Mouse (Mus musculus) ES-E14 (cell line): Measurements from ENCODE around the gene Cry2. TPM values are rescaled to one million over a fixed set of nuclear protein-coding genes. Genes with fewer than 3 reads are reported as not detected.

Experiments used
- DNase-seq: peaks from one replicate; pipeline ENCODE4 v3.0.0-alpha.2; 2013; ENCODE audit warnings: low read depth, low spot score
- H3K27ac ChIP-seq: 2 replicates; pipeline ENCODE4 v1.5.1; 2012; ENCODE audit warnings: low read depth, mild to moderate bottlenecking, low read length, moderate library complexity, mixed read lengths; ENCODE audit not compliant: poor library complexity, insufficient read depth, severe bottlenecking
- H3K36me3 ChIP-seq: 2 replicates; pipeline ENCODE4 v1.6.1; 2012; ENCODE audit warnings: mild to moderate bottlenecking, low read length, moderate library complexity, mixed read lengths; ENCODE audit not compliant: control insufficient read depth, poor library complexity, insufficient read depth, severe bottlenecking
- H3K4me1 ChIP-seq, 2 experiments: fragments of 150-350 bp in 1 of 2; sonication (generic) in 1 of 2; 2 replicates each; pipeline ENCODE4 v1.6.1; 2012; ENCODE audit warnings: low read length in 2 of 2, mild to moderate bottlenecking in 1 of 2, mixed read lengths in 1 of 2; ENCODE audit not compliant: control insufficient read depth in 2 of 2, insufficient read depth in 2 of 2, poor library complexity in 1 of 2
- H3K4me3 ChIP-seq, 2 experiments: fragments of 150-350 bp in 1 of 2; sonication (generic) in 1 of 2; 2 replicates each; pipeline ENCODE4 v1.5.1; 2012; ENCODE audit warnings: low read length in 2 of 2, low read depth in 1 of 2, mild to moderate bottlenecking in 1 of 2, mixed read lengths in 1 of 2; ENCODE audit not compliant: insufficient read depth in 1 of 2, poor library complexity in 1 of 2, severe bottlenecking in 1 of 2
- H3K9ac ChIP-seq: 2 replicates; pipeline ENCODE4 v1.6.1; 2012; ENCODE audit warnings: low read depth, mild to moderate bottlenecking, low read length, mixed read lengths; ENCODE audit not compliant: poor library complexity, insufficient read depth, severe bottlenecking
- H3K9me3 ChIP-seq: fragments of 150-350 bp; sonication (generic); 2 replicates; pipeline ENCODE4 v1.6.1; 2012; ENCODE audit warnings: low read depth, mild to moderate bottlenecking, low read length; ENCODE audit not compliant: control insufficient read depth, insufficient read depth
- CHD2 ChIP-seq: IDR thresholded peaks from 2 replicates; pipeline ENCODE4 v1.6.1; 2014; ENCODE audit warnings: mild to moderate bottlenecking, low read depth, low read length, inconsistent platforms
- HCFC1 ChIP-seq: IDR thresholded peaks from 2 replicates; pipeline ENCODE4 v1.6.1; 2012; ENCODE audit warnings: low read length, inconsistent platforms, borderline replicate concordance; ENCODE audit not compliant: insufficient read depth
- MAFK ChIP-seq: IDR thresholded peaks from 2 replicates; pipeline ENCODE4 v1.6.1; 2014; ENCODE audit warnings: mild to moderate bottlenecking, low read depth, low read length, inconsistent platforms; ENCODE audit not compliant: insufficient read depth
- ZC3H11A ChIP-seq: IDR thresholded peaks from 2 replicates; pipeline ENCODE4 v1.6.1; 2012; ENCODE audit warnings: low read depth, mild to moderate bottlenecking, inconsistent platforms, low read length, borderline replicate concordance
- ZNF384 ChIP-seq: IDR thresholded peaks from 2 replicates; pipeline ENCODE4 v1.6.1; 2012; ENCODE audit warnings: low read depth, low read length, inconsistent platforms
- in situ Hi-C, 2 experiments: fragments of 600-800 bp; cut with MboI; formaldehyde crosslinking; loops; one replicate each; pipeline ENCODE4 v1.15.1; 2025; ENCODE audit warnings: low sequenced_read_pairs in 2 of 2, inconsistent platforms in 1 of 2; ENCODE audit not compliant: unreplicated experiment in 2 of 2
- total RNA-seq: library from RNA; depleted of rRNA; stranded (reverse); fragments of 300-350 nt; gene quantifications from 2 replicates; pipeline ENCODE4 v1.2.3, GENCODE M21; 2012

Gene Cry2
- total RNA-seq, 1 experiment = 11.7 TPM

- DNase-seq = no peak
- TF ChIP-seq ZC3H11A (no peak), CHD2 (no peak), HCFC1 (no peak), ZNF384 (no peak), MAFK (no peak)
- no peak overlapping the region for H3K9ac ChIP-seq
- peaks cover 4% of the 10 kb centered on the region; the same call in 1 of the 2 replicates for H3K36me3 ChIP-seq
- no peak overlapping the region for H3K27ac ChIP-seq
- in situ Hi-C loops = no loop called here
- H3K9me3 ChIP-seq = no peaks in the 10 kb centered on the region
- no peak overlapping the region for H3K4me3 ChIP-seq
- peaks cover 2 to 10% of the 10 kb centered on the region in 2 experiments; a peak in 1 of 4 replicates for H3K4me1 ChIP-seq
These were observed 20.3 kb upstream of the Cry2 start for GRCm38 (mm10) chr2:92454166-92454565.

GRCm38 (mm10) chr2:92451126-92451525, 17.3 kb upstream of the Cry2 start:
- in situ Hi-C loops = no loop called here

DNA sequence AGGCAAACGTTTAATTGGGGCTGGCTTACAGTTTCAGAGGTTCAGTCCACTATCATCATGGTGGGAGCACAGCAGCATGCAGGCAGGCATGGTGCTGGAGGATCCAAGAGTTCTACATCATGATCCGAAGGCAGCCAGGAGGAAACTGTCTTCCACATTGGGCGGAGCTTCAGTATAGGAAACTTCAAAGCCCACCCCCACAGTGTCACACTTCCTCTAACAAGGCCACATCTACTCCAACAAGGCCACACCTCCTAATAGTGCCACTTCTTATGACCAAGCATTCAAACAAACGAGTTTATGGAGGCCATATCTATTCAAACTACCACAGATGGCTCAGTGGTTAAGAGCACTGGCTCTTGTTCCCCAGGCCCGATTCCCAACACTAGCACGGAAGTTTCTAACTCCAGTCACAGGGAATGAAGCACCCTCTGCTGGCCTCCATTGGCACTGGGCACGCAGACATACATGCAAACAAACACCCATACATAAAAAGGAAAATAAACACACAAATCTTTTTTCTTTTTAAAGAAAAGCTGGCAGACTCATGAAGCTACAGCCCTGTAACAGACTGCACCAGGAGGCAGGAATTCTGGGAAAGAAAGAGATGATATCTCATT, 13.4 kb upstream of the Cry2 start:
- H3K27ac ChIP-seq = no peak overlapping the region
- no peak for DNase-seq
- H3K9ac ChIP-seq = no peak overlapping the region
- no peak for TF ChIP-seq ZNF384
- TF ChIP-seq HCFC1 = no peak
- TF ChIP-seq MAFK = no peak
- TF ChIP-seq CHD2 = no peak
- no peak for TF ChIP-seq ZC3H11A
- no peak overlapping the region for H3K4me3 ChIP-seq
- no peaks in the 10 kb centered on the region for H3K36me3 ChIP-seq
- in situ Hi-C loops = no loop called here
- H3K9me3 ChIP-seq = no peaks in the 10 kb centered on the region
- peaks cover 0 to 3% of the 10 kb centered on the region in 2 experiments; a peak in 1 of 4 replicates for H3K4me1 ChIP-seq

More at GRCm38 (mm10) chr2:92451126-92451525, 17.3 kb upstream of the Cry2 start:
- TF ChIP-seq ZNF384 (no peak), HCFC1 (no peak), MAFK (no peak), CHD2 (no peak), ZC3H11A (no peak)
- peaks cover 4% of the 10 kb centered on the region; the same call in 1 of the 2 replicates for H3K36me3 ChIP-seq
- H3K9me3 ChIP-seq = no peaks in the 10 kb centered on the region
- DNase-seq = no peak
- peaks cover 0 to 5% of the 10 kb centered on the region in 2 experiments; a peak in 1 of 4 replicates for H3K4me1 ChIP-seq
- no peak overlapping the region for H3K4me3 ChIP-seq
- no peak overlapping the region for H3K27ac ChIP-seq
- no peak overlapping the region for H3K9ac ChIP-seq

DNA sequence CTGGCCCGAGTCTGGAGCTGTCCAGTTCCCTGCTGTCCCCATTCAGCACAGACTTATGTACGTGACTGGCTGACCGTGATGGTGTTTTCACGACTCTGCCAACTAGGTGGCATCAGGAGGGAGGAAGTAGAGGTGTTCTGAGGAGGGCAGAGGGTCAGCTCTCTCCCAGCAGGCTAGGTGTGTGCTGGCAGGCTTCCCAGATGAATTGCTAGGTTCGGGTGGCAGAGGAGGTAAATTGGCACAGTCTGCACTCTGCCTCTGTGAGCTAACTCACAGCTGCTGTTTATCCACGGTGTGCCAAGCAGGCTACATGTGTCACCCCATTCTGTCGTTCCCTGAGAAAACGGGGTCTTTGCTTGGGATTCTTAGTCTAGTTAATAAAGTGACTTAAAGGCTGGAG, 12.8 kb upstream of the Cry2 start:
- no peaks in the 10 kb centered on the region for H3K4me1 ChIP-seq
- H3K9ac ChIP-seq = no peak overlapping the region
- TF ChIP-seq MAFK = no peak
- no peak for TF ChIP-seq ZNF384
- no peak for TF ChIP-seq CHD2
- TF ChIP-seq ZC3H11A = no peak
- no peak for TF ChIP-seq HCFC1
- H3K36me3 ChIP-seq = no peaks in the 10 kb centered on the region
- no peak overlapping the region for H3K4me3 ChIP-seq
- DNase-seq = no peak
- no peaks in the 10 kb centered on the region for H3K9me3 ChIP-seq
- no peak overlapping the region for H3K27ac ChIP-seq
- in situ Hi-C loops = no loop called here

- Histone ChIP-seq H3K4me1 (no peaks in the 10 kb centered on the region), H3K4me3 (no peak overlapping the region), H3K9me3 (no peaks in the 10 kb centered on the region), H3K36me3 (no peaks in the 10 kb centered on the region), H3K27ac (no peak overlapping the region), H3K9ac (no peak overlapping the region)
- DNase-seq = no peak
- TF ChIP-seq CHD2 = no peak
- no peak for TF ChIP-seq ZC3H11A
- no peak for TF ChIP-seq ZNF384
- no peak for TF ChIP-seq MAFK
- TF ChIP-seq HCFC1 = no peak
- in situ Hi-C loops = no loop called here
These were observed 12.0 kb upstream of the Cry2 start for GRCm38 (mm10) chr2:92445890-92446289.
